ENCODE assay signal across 14 mouse cellular contexts in the genomic region with DNA sequence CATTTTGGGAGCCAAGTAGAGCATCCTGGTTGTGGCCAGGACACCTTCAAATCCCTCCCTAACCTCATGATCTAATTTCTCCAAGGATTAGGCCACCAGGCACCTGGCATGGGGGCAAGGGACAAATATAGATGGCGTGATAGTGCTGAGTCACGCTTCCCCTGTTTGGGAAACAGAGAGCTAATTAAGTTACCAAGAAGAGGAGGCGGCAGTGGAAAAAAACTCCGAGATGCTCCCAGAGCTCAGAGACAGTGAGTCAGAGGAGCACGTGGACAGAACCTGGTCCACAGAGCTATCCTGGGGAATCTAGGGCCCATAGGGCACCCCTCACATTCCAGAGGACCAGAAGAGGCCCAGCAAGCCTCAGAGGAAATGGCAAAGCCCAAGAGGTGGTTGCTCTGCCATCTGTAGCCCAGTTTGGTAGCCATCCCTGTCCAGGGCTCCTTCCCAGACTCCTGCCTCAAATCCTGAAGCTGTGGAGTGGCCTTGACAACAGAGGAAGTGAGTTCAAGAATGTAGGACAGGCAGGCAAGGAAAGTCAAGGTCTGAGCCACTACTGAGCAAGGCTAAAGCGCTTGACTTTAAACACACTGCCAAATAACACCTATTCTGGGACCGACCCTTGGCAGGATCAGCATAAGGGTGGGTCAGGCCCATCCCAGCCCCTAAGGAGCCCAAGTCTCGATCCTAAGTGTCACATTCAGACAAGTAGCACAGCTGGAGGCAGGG. TPM values are rescaled to one million over a fixed set of nuclear protein-coding genes. Genes with fewer than 3 reads are reported as not detected.
DNase-seq lines count a peak whose midpoint lies in the region; ATAC-seq and TF ChIP-seq lines count a peak whose summit lies in the region.
"Had no signal": no experiment of that assay in that cellular context is flagged by ENCODE, and none has a peak within 500 bp of the region (broad histone marks: within the 10 kb centered on the region; RNA-seq: fewer than 3 reads in every experiment).

No protein-coding gene starts in this region.

- no peak for ATAC-seq in kidney, embryonic 16.5 days (ENCODE audit: low FRiP score, low TSS enrichment)
- ATAC-seq: hindbrain, embryonic 16.5 days had no signal

- H3K4me2 ChIP-seq in kidney, embryonic 16.5 days (replicated peaks; ENCODE audit: low read depth, low read length): no peak overlapping the region
- H3K4me2 ChIP-seq: midbrain, embryonic 12.5 days; stomach, embryonic 15.5 days had no signal

- no peaks in the 10 kb centered on the region for H3K9me3 ChIP-seq in kidney, embryonic 16.5 days (ENCODE audit: low read length)
- H3K9me3 ChIP-seq: midbrain, embryonic 12.5 days; stomach, embryonic 15.5 days had no signal

- H3K27ac ChIP-seq in bone marrow macrophage, adult 2 months (ENCODE audit: insufficient read depth, low read depth, low read length): peak overlapping the region; percentile 70
- no peak overlapping the region for H3K27ac ChIP-seq in kidney, embryonic 16.5 days (ENCODE audit: low read length)
- H3K27ac ChIP-seq: liver, embryonic 14.5 days; midbrain, embryonic 12.5 days; stomach, embryonic 15.5 days had no signal

- no peaks in the 10 kb centered on the region for H3K27me3 ChIP-seq in kidney, embryonic 16.5 days (ENCODE audit: insufficient read depth, low read length)
- H3K27me3 ChIP-seq: stomach, embryonic 15.5 days had no signal

- intact Hi-C loops in left cerebral cortex, postnatal 10 days (cut with DNase I): no loop called here

- no peak for TF ChIP-seq POLR2A in bone marrow macrophage, adult 2 months (IDR thresholded peaks at IDR 0.05; ENCODE audit: borderline replicate concordance, low read depth, low read length)

- H3K36me3 ChIP-seq in kidney, embryonic 16.5 days (ENCODE audit: insufficient read depth, low read length): no peaks in the 10 kb centered on the region
- H3K36me3 ChIP-seq: midbrain, embryonic 12.5 days; stomach, embryonic 15.5 days had no signal

- H3K4me1 ChIP-seq in bone marrow macrophage, adult 2 months (ENCODE audit: control insufficient read depth, insufficient read depth, low read length): peaks cover 48% of the 10 kb centered on the region
- peaks cover 10% of the 10 kb centered on the region for H3K4me1 ChIP-seq in kidney, embryonic 16.5 days (ENCODE audit: insufficient read depth, low read length)
- H3K4me1 ChIP-seq: midbrain, embryonic 12.5 days; stomach, embryonic 15.5 days had no signal

- TF ChIP-seq CTCF in bone marrow macrophage, adult 2 months (IDR thresholded peaks at IDR 0.05; ENCODE audit: low read depth, low read length): no peak

- H3K4me3 ChIP-seq in bone marrow macrophage, adult 2 months (ENCODE audit: insufficient read depth, low read length): no peak overlapping the region
- no peak overlapping the region for H3K4me3 ChIP-seq in kidney, embryonic 16.5 days (ENCODE audit: low read length)
- H3K4me3 ChIP-seq: midbrain, embryonic 12.5 days; stomach, embryonic 15.5 days had no signal

- peak; percentile 56 to 74 for DNase-seq in cerebellum, adult 18-20 months
- DNase-seq in cerebellum, adult 11-12 months: no peak
- DNase-seq in left cerebral cortex, adult 11 months (ENCODE audit: low spot score): peak; percentile 72
- no peak for DNase-seq in left cerebral cortex, postnatal 10 days (ENCODE audit: extremely low spot score in 1 of 2, low spot score in 2 of 2)
- DNase-seq in right cerebral cortex, postnatal 25 days: peak; percentile 74
- no peak for DNase-seq in retina, postnatal 1 day
- DNase-seq: heart, adult 18-20 months; kidney, postnatal 25 days had no signal

- no peak overlapping the region for H3K9ac ChIP-seq in kidney, embryonic 16.5 days (replicated peaks; ENCODE audit: low read length)
- H3K9ac ChIP-seq: liver, embryonic 14.5 days; midbrain, embryonic 12.5 days; stomach, embryonic 15.5 days had no signal

- WGBS in kidney, embryonic 16.5 days: 63% methylated on average over 8 of the region's 8 CpGs

RNA-seq across cellular contexts. Expression of a gene that starts 52.0 kb away (rescaled TPM):
- 100 to 1,000 TPM; 821 to 879 TPM for total RNA-seq in left cerebral cortex, postnatal 10 days (2021)
- 87.3 and 89.9 TPM in 2 replicates for polyA plus RNA-seq in bone marrow macrophage, adult 2 months (2012; ENCODE audit: insufficient read depth, insufficient read length, missing spikeins)
- 10.4 and 11.9 TPM in 2 replicates for polyA plus RNA-seq in kidney, embryonic 16.5 days (2015; fragmentation: Nextera tagmentation; extraction: Ambion mirVana)

Comparison
In these comparisons a context has a peak if more than half of its experiments do, and no peak if none do; other contexts are left out.
1. DNase-seq: peak in cerebellum, adult 18-20 months (2 of 2), left cerebral cortex, adult 11 months (single experiment) and right cerebral cortex, postnatal 25 days (single experiment); none in cerebellum, adult 11-12 months (single experiment), left cerebral cortex, postnatal 10 days (0 of 2) and retina, postnatal 1 day (single experiment).